Mouse (Mus musculus) limb, embryonic 14.5 days (tissue): ENCODE data around the gene Zic5. TPM values are rescaled to one million over a fixed set of nuclear protein-coding genes. Genes with fewer than 3 reads are reported as not detected.

Experiments
- ATAC-seq: fragments of 200-750 bp; cut with Nextera tagmentation; 2 replicates; pipeline ENCODE4 v1.8.0; 2017; ENCODE audit warnings: low read depth, moderate number of reproducible peaks, moderate TSS enrichment; ENCODE audit not compliant: low FRiP score
- DNase-seq: peaks from one replicate; pipeline ENCODE4 v3.0.0-alpha.2; 2015; ENCODE audit warnings: low spot score
- H3K27ac ChIP-seq: fragments of 300-500 bp; sonication (generic); replicated peaks from 2 replicates; pipeline ENCODE4 v1.5.1; 2014; ENCODE audit warnings: low read depth, mild to moderate bottlenecking, low read length, moderate library complexity, mixed read lengths
- H3K27me3 ChIP-seq: fragments of 300-500 bp; sonication (generic); 2 replicates; pipeline ENCODE4 v1.6.1; 2014; ENCODE audit warnings: low read length, mixed read lengths; ENCODE audit not compliant: control insufficient read depth, insufficient read depth
- H3K36me3 ChIP-seq: fragments of 300-500 bp; sonication (generic); 2 replicates; pipeline ENCODE4 v1.6.1; 2014; ENCODE audit warnings: mild to moderate bottlenecking, low read length, moderate library complexity, mixed read lengths; ENCODE audit not compliant: control insufficient read depth, insufficient read depth
- H3K4me1 ChIP-seq: fragments of 300-500 bp; sonication (generic); 2 replicates; pipeline ENCODE4 v1.6.1; 2014; ENCODE audit warnings: antibody characterized with exemption, low read length, mixed read lengths; ENCODE audit not compliant: control insufficient read depth, insufficient read depth
- H3K4me2 ChIP-seq: fragments of 300-500 bp; sonication (generic); replicated peaks from 2 replicates; pipeline ENCODE4 v1.6.1; 2014; ENCODE audit warnings: low read depth, mild to moderate bottlenecking, low read length, moderate library complexity; ENCODE audit not compliant: severe bottlenecking
- H3K4me3 ChIP-seq: fragments of 300-500 bp; sonication (generic); replicated peaks from 2 replicates; pipeline ENCODE4 v1.5.1; 2014; ENCODE audit warnings: low read length
- H3K9ac ChIP-seq: fragments of 300-500 bp; sonication (generic); 2 replicates; pipeline ENCODE4 v1.6.1; 2014; ENCODE audit warnings: mild to moderate bottlenecking, low read depth, low read length, moderate library complexity; ENCODE audit not compliant: severe bottlenecking
- H3K9me3 ChIP-seq: fragments of 300-500 bp; sonication (generic); 2 replicates; pipeline ENCODE4 v1.6.1; 2016; ENCODE audit warnings: low read length; ENCODE audit not compliant: control insufficient read depth
- POLR2A ChIP-seq: fragments of 200-500 bp; IDR thresholded peaks from 2 replicates; pipeline ENCODE4 v1.8.0; 2012; ENCODE audit warnings: inconsistent platforms, mild to moderate bottlenecking, moderate library complexity, borderline replicate concordance; ENCODE audit not compliant: insufficient read depth, insufficient read length; ENCODE audit errors: extremely low read depth
- WGBS: fragments of 180-500 bp; shearing (Covaris S2); extraction: QIAGEN DNeasy Blood & Tissue Kit; methylation state at CpG from one replicate; pipeline ENCODE4 v1.1.7; 2014; 5-methylcytosine and 5-hydroxymethylcytosine counted together
- polyA plus RNA-seq, 2 experiments: library from polyadenylated mRNA; depleted of rRNA in 1 of 2; stranded (reverse) in 1 of 2; unstranded in 1 of 2; fragments of >200 nt; fragmentation: Nextera tagmentation in 1 of 2; extraction: Ambion mirVana in 1 of 2; gene quantifications; 2 replicates each; pipeline versions ENCODE4 v1.2.1 to v1.2.3; 2012 to 2014

The Zic5 gene
- polyA plus RNA-seq, 2 experiments = 0.47 to 0.94 TPM

DNA sequence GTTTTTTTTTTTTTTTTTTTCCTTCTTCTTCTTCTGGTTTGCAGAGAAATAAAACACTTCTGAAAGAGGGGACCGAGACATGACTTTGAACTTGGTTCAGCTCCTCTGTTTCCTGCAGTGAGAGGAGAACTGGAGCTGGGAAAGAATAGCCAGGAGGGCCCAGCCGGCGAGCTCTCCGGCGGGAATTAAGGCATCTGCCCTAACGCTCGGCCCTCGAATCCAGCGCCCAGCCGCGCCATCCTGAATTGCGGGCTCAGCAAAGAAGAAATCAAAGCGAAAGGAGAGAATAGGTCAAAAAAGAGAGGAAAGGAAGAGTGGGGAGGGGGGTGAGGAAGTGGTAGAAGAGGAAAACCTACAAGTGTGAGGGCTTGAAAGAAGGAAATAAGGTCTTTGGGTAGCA lies 6.7 kb upstream of the Zic5 start:
- peaks cover 90% of the 10 kb centered on the region for H3K27me3 ChIP-seq
- no peak overlapping the region for H3K9ac ChIP-seq
- H3K4me1 ChIP-seq = peaks cover 7% of the 10 kb centered on the region; the same call in 1 of the 2 replicates
- no peak overlapping the region for H3K27ac ChIP-seq
- no peak for TF ChIP-seq POLR2A
- H3K36me3 ChIP-seq = no peaks in the 10 kb centered on the region
- H3K9me3 ChIP-seq = no peaks in the 10 kb centered on the region
- 4% methylated on average over 13 of the region's 13 CpGs for WGBS
- H3K4me2 ChIP-seq = peak overlapping the region; percentile 25; the same call in 1 of the 2 replicates
- no peak overlapping the region for H3K4me3 ChIP-seq
- no peak for DNase-seq
- no peak for ATAC-seq

DNA sequence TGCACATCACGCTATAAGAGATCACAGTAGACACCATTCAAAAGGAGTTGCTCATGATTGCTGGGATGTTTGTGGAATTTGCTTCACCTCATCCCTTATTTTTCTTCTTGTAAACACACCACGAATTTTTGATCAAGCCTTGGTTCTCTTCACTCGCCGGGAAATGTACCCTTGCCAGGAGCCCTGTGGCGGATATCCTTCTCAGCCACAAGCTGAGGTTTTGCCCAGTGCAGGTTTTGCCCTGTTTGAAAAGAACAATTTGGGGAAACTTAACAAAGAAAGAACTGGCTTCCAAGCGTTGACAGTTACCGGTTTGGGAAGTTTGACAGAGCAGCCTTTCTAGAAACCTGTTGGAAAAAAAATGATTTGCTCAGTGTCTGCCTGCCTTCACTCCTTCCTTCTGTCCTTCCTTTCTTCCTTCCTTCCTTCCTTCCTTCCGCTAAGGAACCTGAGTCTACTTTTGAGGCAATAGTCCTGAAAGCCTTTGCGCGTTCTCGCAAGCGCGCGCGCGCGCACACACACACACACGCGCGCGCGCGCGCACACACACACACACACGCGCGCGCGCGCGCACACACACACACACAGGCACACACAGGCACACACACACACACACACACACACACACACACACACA lies 6.1 kb upstream of the Zic5 start:
- 0 out of 2 replicates have a peak overlapping the region, but pooled peaks have one; percentile 19 for H3K4me2 ChIP-seq
- no peak overlapping the region for H3K4me3 ChIP-seq
- ATAC-seq (no peak), DNase-seq (no peak)
- H3K4me1 ChIP-seq = peaks cover 7% of the 10 kb centered on the region; the same call in 1 of the 2 replicates
- WGBS = 10% methylated on average over 31 of the region's 31 CpGs
- no peak overlapping the region for H3K9ac ChIP-seq
- no peak for TF ChIP-seq POLR2A
- H3K27ac ChIP-seq = no peak overlapping the region
- no peaks in the 10 kb centered on the region for H3K9me3 ChIP-seq
- H3K36me3 ChIP-seq = no peaks in the 10 kb centered on the region
- H3K27me3 ChIP-seq = peaks cover 95% of the 10 kb centered on the region

DNA sequence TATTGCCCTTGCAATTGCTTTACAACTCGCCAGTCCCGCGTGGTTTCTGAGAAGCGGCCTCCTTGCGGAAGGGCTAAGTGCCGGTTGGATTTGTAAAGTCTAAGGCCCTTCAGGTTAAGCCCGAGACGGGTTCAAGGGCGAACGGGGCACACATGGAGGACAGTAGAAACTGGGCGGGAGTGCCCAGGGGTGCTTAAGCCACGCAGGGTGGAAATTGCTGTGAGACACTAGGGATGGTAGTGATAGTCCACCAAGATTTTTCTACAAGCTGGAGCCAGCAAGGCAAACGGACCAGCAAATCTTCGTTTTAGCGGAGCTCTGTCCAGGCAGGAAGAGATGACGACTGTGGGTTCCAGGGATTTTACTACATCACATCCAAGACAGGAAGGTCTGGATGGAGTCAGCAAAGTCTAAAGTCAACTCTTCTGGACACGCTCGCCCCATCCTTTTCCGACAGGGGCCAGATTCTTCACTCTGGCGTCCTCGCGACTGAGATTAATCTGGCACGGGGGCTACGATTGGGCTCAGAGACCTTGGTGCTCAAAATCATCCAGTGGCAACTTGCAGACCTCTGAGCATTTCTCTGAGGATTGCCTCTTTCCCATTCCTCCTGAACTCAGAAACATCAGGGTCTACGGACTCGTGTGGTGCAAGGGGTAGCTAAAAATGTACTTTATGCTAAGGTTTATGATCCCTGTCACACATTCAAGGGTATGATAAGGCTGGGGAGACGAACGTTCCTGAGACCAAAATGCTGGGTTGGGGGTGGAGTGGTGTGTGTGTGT lies 3.7 kb upstream of the Zic5 start:
- Histone ChIP-seq H3K27ac (no peak overlapping the region), H3K9ac (no peak overlapping the region), H3K27me3 (peaks cover 97% of the 10 kb centered on the region), H3K4me3 (no peak overlapping the region), H3K4me1 (peaks cover 10% of the 10 kb centered on the region; the same call in 1 of the 2 replicates), H3K9me3 (no peaks in the 10 kb centered on the region), H3K36me3 (no peaks in the 10 kb centered on the region), H3K4me2 (no peak overlapping the region)
- no peak for DNase-seq
- 4% methylated on average over 28 of the region's 28 CpGs for WGBS
- no peak for TF ChIP-seq POLR2A
- no peak for ATAC-seq

DNA sequence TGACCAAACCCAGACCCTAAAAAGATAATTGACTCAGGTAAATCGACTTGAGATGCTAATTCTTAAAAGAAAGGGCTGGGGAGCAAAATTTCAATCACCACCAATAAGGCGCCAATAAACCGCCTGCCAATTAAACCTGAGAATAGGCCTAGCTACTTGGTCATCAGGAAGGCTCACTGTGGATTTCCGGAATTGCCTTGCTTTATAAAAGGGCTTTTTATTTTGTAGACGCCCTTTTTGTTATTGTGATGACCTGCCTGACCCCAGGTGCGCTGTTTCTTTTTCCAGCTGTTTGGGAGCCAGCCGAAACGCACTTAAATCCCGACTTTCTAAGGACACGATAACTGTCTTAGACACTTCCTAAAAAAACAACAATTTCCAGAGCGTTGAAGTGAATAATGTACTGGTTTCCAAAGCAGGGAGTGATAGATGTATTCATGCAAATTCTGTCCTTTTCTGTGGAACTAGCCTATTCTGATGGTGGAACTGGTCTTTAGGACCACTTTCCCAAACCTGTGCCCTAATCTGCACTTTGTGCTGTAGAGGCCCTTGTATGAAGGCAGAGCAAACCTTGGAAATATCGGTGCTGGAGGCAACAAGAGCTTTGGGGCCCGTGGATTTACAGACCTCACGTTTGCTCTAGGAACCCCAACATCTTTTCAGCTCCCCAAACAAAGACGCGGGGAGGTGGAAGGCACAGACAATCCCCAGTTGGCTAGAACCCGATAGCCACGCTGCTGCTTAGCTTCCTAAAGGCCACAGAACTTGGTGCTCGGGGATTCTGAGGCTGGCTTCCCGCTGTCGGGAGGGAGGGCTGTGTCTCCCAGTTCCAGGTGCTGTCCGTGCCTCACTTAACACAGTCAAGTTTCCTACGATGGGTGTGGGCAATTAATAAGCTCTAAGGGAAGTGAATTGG lies 2.7 kb upstream of the Zic5 start:
- Histone ChIP-seq H3K4me2 (no peak overlapping the region), H3K27ac (no peak overlapping the region), H3K27me3 (peaks cover 98% of the 10 kb centered on the region), H3K36me3 (no peaks in the 10 kb centered on the region), H3K4me3 (no peak overlapping the region), H3K9me3 (no peaks in the 10 kb centered on the region), H3K9ac (no peak overlapping the region), H3K4me1 (peaks cover 15% of the 10 kb centered on the region)
- 12% methylated on average over 23 of the region's 23 CpGs for WGBS
- DNase-seq = no peak
- TF ChIP-seq POLR2A = no peak
- ATAC-seq = no peak
